Mouse (Mus musculus) forebrain, embryonic 14.5 days (tissue): ENCODE results near the gene Olfr222. TPM values are rescaled to one million over a fixed set of nuclear protein-coding genes. Genes with fewer than 3 reads are reported as not detected.

Experiments used
- ATAC-seq: fragments of 200-750 bp; cut with Nextera tagmentation; 2 replicates; pipeline ENCODE4 v1.8.0; 2017; ENCODE audit warnings: mild to moderate bottlenecking, moderate library complexity
- DNase-seq: peaks from one replicate; pipeline ENCODE4 v3.0.0-alpha.2; 2015; ENCODE audit warnings: low spot score
- H3K27ac ChIP-seq: fragments of 300-500 bp; sonication (generic); 2 replicates; pipeline ENCODE4 v1.5.1; 2014; ENCODE audit warnings: low read depth, mild to moderate bottlenecking, control low read depth, low read length, moderate library complexity
- H3K27me3 ChIP-seq: fragments of 300-500 bp; sonication (generic); replicated peaks from 2 replicates; pipeline ENCODE4 v1.6.1; 2014; ENCODE audit warnings: low read length, control low read depth, mixed read lengths; ENCODE audit not compliant: control insufficient read depth, insufficient read depth
- H3K36me3 ChIP-seq: fragments of 300-500 bp; sonication (generic); 2 replicates; pipeline ENCODE4 v1.6.1; 2014; ENCODE audit warnings: low read length, control low read depth; ENCODE audit not compliant: control insufficient read depth, insufficient read depth
- H3K4me1 ChIP-seq: fragments of 300-500 bp; sonication (generic); 2 replicates; pipeline ENCODE4 v1.6.1; 2014; ENCODE audit warnings: antibody characterized with exemption, low read length, control low read depth; ENCODE audit not compliant: control insufficient read depth, insufficient read depth
- H3K4me2 ChIP-seq: fragments of 300-500 bp; sonication (generic); 2 replicates; pipeline ENCODE4 v1.6.1; 2014; ENCODE audit warnings: mild to moderate bottlenecking, control low read depth, low read length
- H3K4me3 ChIP-seq: fragments of 300-500 bp; sonication (generic); 2 replicates; pipeline ENCODE4 v1.5.1; 2014; ENCODE audit warnings: low read depth, low read length, control low read depth
- H3K9ac ChIP-seq: fragments of 300-500 bp; sonication (generic); 2 replicates; pipeline ENCODE4 v1.6.1; 2014; ENCODE audit warnings: mild to moderate bottlenecking, low read length, control low read depth, moderate library complexity
- H3K9me3 ChIP-seq: fragments of 300-500 bp; sonication (generic); replicated peaks from 2 replicates; pipeline ENCODE4 v1.6.1; 2016; ENCODE audit warnings: low read length, control low read depth, mixed read lengths; ENCODE audit not compliant: control insufficient read depth
- WGBS: fragments of 180-500 bp; shearing (Covaris S2); extraction: QIAGEN DNeasy Blood & Tissue Kit; methylation state at CpG from one replicate; pipeline ENCODE4 v1.1.7; 2014; 5-methylcytosine and 5-hydroxymethylcytosine counted together
- polyA plus RNA-seq: library from polyadenylated mRNA; unstranded; fragments of >200 nt; fragmentation: Nextera tagmentation; extraction: Ambion mirVana; gene quantifications from 2 replicates; pipeline ENCODE4 v1.2.1, GENCODE M21; 2014

The Olfr222 gene
- polyA plus RNA-seq, 1 experiment from 2014 or later = not detected

- ATAC-seq (no peak), DNase-seq (no peak)
- H3K9ac ChIP-seq = no peak overlapping the region
Observed at GRCm38 (mm10) chr11:59560906-59561305, 15.1 kb downstream of the Olfr222 start.

GRCm38 (mm10) chr11:59554535-59554934 lies 21.5 kb downstream of the Olfr222 start:
- no peak for ATAC-seq
- H3K36me3 ChIP-seq = no peaks in the 10 kb centered on the region
- no peaks in the 10 kb centered on the region for H3K4me1 ChIP-seq
- H3K27ac ChIP-seq = no peak overlapping the region
- no peak overlapping the region for H3K9ac ChIP-seq
- WGBS = 83% methylated on average over 8 of the region's 8 CpGs
- H3K4me3 ChIP-seq = no peak overlapping the region
- H3K9me3 ChIP-seq = no peaks in the 10 kb centered on the region
- DNase-seq = no peak
- no peak overlapping the region for H3K4me2 ChIP-seq
- H3K27me3 ChIP-seq = no peaks in the 10 kb centered on the region

More at GRCm38 (mm10) chr11:59560906-59561305, 15.1 kb downstream of the Olfr222 start:
- H3K27ac ChIP-seq = no peak overlapping the region
- 74% methylated on average over 3 of the region's 3 CpGs for WGBS
- no peaks in the 10 kb centered on the region for H3K4me1 ChIP-seq
- no peaks in the 10 kb centered on the region for H3K27me3 ChIP-seq
- no peak overlapping the region for H3K4me2 ChIP-seq
- no peaks in the 10 kb centered on the region for H3K9me3 ChIP-seq
- no peaks in the 10 kb centered on the region for H3K36me3 ChIP-seq
- no peak overlapping the region for H3K4me3 ChIP-seq

GRCm38 (mm10) chr11:59554127-59554526 lies 21.9 kb downstream of the Olfr222 start:
- H3K9ac ChIP-seq = no peak overlapping the region
- H3K4me1 ChIP-seq = no peaks in the 10 kb centered on the region
- DNase-seq (no peak), ATAC-seq (no peak)
- H3K4me2 ChIP-seq = no peak overlapping the region
- WGBS = 91% methylated on average over 11 of the region's 11 CpGs
- H3K27ac ChIP-seq = no peak overlapping the region
- H3K9me3 ChIP-seq = no peaks in the 10 kb centered on the region
- no peak overlapping the region for H3K4me3 ChIP-seq
- H3K27me3 ChIP-seq = no peaks in the 10 kb centered on the region
- no peaks in the 10 kb centered on the region for H3K36me3 ChIP-seq

- no peaks in the 10 kb centered on the region for H3K4me1 ChIP-seq
- no peak overlapping the region for H3K4me3 ChIP-seq
- H3K27ac ChIP-seq = no peak overlapping the region
- no peaks in the 10 kb centered on the region for H3K27me3 ChIP-seq
- 89% methylated on average over 9 of the region's 9 CpGs for WGBS
- ATAC-seq (no peak), DNase-seq (no peak)
- no peaks in the 10 kb centered on the region for H3K36me3 ChIP-seq
- no peak overlapping the region for H3K9ac ChIP-seq
- no peak overlapping the region for H3K4me2 ChIP-seq
- no peaks in the 10 kb centered on the region for H3K9me3 ChIP-seq
Observed at GRCm38 (mm10) chr11:59544005-59544404, 32.0 kb downstream of the Olfr222 start.

- H3K27me3 ChIP-seq = no peaks in the 10 kb centered on the region
Observed at GRCm38 (mm10) chr11:59543376-59543775, 32.7 kb downstream of the Olfr222 start.

GRCm38 (mm10) chr11:59542442-59542841 lies 33.6 kb downstream of the Olfr222 start:
- Histone ChIP-seq H3K9ac (no peak overlapping the region), H3K4me3 (no peak overlapping the region), H3K27me3 (no peaks in the 10 kb centered on the region), H3K4me2 (no peak overlapping the region), H3K27ac (no peak overlapping the region), H3K36me3 (no peaks in the 10 kb centered on the region), H3K4me1 (0 out of 2 replicates have a peak, but pooled peaks cover 3% of the 10 kb centered on the region), H3K9me3 (no peaks in the 10 kb centered on the region)
- WGBS = 81% methylated on average over 6 of the region's 6 CpGs
- DNase-seq (no peak), ATAC-seq (no peak)

More at GRCm38 (mm10) chr11:59543376-59543775, 32.7 kb downstream of the Olfr222 start:
- 89% methylated on average over 3 of the region's 3 CpGs for WGBS
- Histone ChIP-seq H3K4me2 (no peak overlapping the region), H3K9ac (no peak overlapping the region), H3K27ac (no peak overlapping the region), H3K4me3 (no peak overlapping the region), H3K36me3 (no peaks in the 10 kb centered on the region), H3K4me1 (0 out of 2 replicates have a peak, but pooled peaks cover 2% of the 10 kb centered on the region), H3K9me3 (no peaks in the 10 kb centered on the region)
- ATAC-seq (no peak), DNase-seq (no peak)

- ATAC-seq (no peak), DNase-seq (no peak)
- Histone ChIP-seq H3K4me3 (no peak within 1 kb of the TSS), H3K27ac (no peak within 1 kb of the TSS), H3K4me2 (no peak within 1 kb of the TSS), H3K36me3 (no peaks in the 10 kb centered on the region), H3K4me1 (0 out of 2 replicates have a peak, but pooled peaks cover 3% of the 10 kb centered on the region), H3K27me3 (no peaks in the 10 kb centered on the region), H3K9me3 (no peaks in the 10 kb centered on the region), H3K9ac (no peak within 1 kb of the TSS)
- WGBS = 40% methylated on average over 3 of the region's 3 CpGs
Observed at GRCm38 (mm10) chr11:59541324-59541723, 34.7 kb downstream of the Olfr222 start, which contains the start of gene Nlrp3. Nlrp3 (plus strand) TSS chr11:59541568.

GRCm38 (mm10) chr11:59540123-59540522 lies 35.9 kb downstream of the Olfr222 start:
- WGBS = 79% methylated on average over 3 of the region's 3 CpGs
- no peaks in the 10 kb centered on the region for H3K9me3 ChIP-seq

GRCm38 (mm10) chr11:59538387-59538786 lies 37.6 kb downstream of the Olfr222 start:
- Histone ChIP-seq H3K9ac (no peak overlapping the region), H3K27me3 (no peaks in the 10 kb centered on the region), H3K9me3 (no peaks in the 10 kb centered on the region), H3K4me1 (0 out of 2 replicates have a peak, but pooled peaks cover 3% of the 10 kb centered on the region), H3K4me2 (no peak overlapping the region), H3K36me3 (no peaks in the 10 kb centered on the region), H3K4me3 (no peak overlapping the region), H3K27ac (no peak overlapping the region)
- ATAC-seq (no peak), DNase-seq (no peak)
- WGBS = 43% methylated on average over 11 of the region's 11 CpGs

More at GRCm38 (mm10) chr11:59540123-59540522, 35.9 kb downstream of the Olfr222 start:
- H3K4me3 ChIP-seq = no peak overlapping the region
- H3K4me1 ChIP-seq = 0 out of 2 replicates have a peak, but pooled peaks cover 3% of the 10 kb centered on the region
- no peak overlapping the region for H3K9ac ChIP-seq
- no peak for ATAC-seq
- H3K27me3 ChIP-seq = no peaks in the 10 kb centered on the region
- H3K4me2 ChIP-seq = no peak overlapping the region
- H3K36me3 ChIP-seq = no peaks in the 10 kb centered on the region
- no peak for DNase-seq
- H3K27ac ChIP-seq = no peak overlapping the region
